Mouse (Mus musculus) midbrain, embryonic 13.5 days (tissue): Measurements from ENCODE around the gene Aknad1. TPM values are rescaled to one million over a fixed set of nuclear protein-coding genes. Genes with fewer than 3 reads are reported as not detected.

Experiments used
- ATAC-seq: fragments of 200-750 bp; cut with Nextera tagmentation; 2 replicates; pipeline ENCODE4 v1.8.0; 2017; ENCODE audit warnings: mild to moderate bottlenecking, moderate TSS enrichment, moderate library complexity
- H3K27ac ChIP-seq: fragments of 300-500 bp; sonication (generic); 2 replicates; pipeline ENCODE4 v1.5.1; 2015; ENCODE audit warnings: inconsistent platforms, mild to moderate bottlenecking, moderate library complexity
- H3K27me3 ChIP-seq: fragments of 300-500 bp; sonication (generic); 2 replicates; pipeline ENCODE4 v1.6.1; 2015; ENCODE audit warnings: mild to moderate bottlenecking, inconsistent platforms
- H3K36me3 ChIP-seq: fragments of 300-500 bp; sonication (generic); 2 replicates; pipeline ENCODE4 v1.6.1; 2015; ENCODE audit warnings: mild to moderate bottlenecking, inconsistent platforms
- H3K4me1 ChIP-seq: fragments of 300-500 bp; sonication (generic); replicated peaks from 2 replicates; pipeline ENCODE4 v1.6.1; 2015; ENCODE audit warnings: inconsistent platforms
- H3K4me2 ChIP-seq: fragments of 300-500 bp; sonication (generic); replicated peaks from 2 replicates; pipeline ENCODE4 v1.6.1; 2015; ENCODE audit warnings: moderate library complexity, mild to moderate bottlenecking, inconsistent platforms
- H3K4me3 ChIP-seq: fragments of 300-500 bp; sonication (generic); replicated peaks from 2 replicates; pipeline ENCODE4 v1.5.1; 2015; ENCODE audit warnings: mild to moderate bottlenecking, inconsistent platforms
- H3K9ac ChIP-seq: fragments of 300-500 bp; sonication (generic); replicated peaks from 2 replicates; pipeline ENCODE4 v1.6.1; 2015; ENCODE audit warnings: mild to moderate bottlenecking, inconsistent platforms
- H3K9me3 ChIP-seq: fragments of 300-500 bp; sonication (generic); 2 replicates; pipeline ENCODE4 v1.6.1; 2016; ENCODE audit warnings: mild to moderate bottlenecking, inconsistent platforms
- WGBS: fragments of 180-500 bp; shearing (Covaris S2); methylation state at CpG from one replicate; pipeline ENCODE4 v1.1.7; 2015; 5-methylcytosine and 5-hydroxymethylcytosine counted together
- polyA plus RNA-seq: library from polyadenylated mRNA; unstranded; fragments of >200 nt; fragmentation: Nextera tagmentation; extraction: Ambion mirVana; gene quantifications from 2 replicates; pipeline ENCODE4 v1.2.1, GENCODE M21; 2015

Aknad1 gene
- polyA plus RNA-seq, 1 experiment from 2014 or later = not detected

DNA sequence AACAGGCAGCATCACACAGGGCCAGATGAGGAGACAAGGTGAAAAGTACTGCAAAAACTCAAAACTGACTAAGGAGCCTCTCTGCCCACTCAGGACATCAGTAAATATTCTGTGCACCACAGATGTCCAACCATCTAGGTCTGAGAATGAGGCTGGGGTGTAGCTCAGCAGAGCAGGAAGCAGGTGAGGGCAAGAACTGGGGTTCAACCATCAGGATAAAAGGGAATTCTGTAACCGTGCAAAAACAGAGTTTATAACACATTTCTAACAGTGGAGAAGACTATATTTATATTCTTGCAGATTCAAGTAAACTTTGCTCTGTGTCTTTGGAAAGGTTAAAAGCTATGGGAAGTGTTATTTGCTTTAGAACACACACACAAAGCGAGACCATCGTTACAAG, 19.7 kb upstream of the Aknad1 start:
- no peak overlapping the region for H3K4me3 ChIP-seq

DNA sequence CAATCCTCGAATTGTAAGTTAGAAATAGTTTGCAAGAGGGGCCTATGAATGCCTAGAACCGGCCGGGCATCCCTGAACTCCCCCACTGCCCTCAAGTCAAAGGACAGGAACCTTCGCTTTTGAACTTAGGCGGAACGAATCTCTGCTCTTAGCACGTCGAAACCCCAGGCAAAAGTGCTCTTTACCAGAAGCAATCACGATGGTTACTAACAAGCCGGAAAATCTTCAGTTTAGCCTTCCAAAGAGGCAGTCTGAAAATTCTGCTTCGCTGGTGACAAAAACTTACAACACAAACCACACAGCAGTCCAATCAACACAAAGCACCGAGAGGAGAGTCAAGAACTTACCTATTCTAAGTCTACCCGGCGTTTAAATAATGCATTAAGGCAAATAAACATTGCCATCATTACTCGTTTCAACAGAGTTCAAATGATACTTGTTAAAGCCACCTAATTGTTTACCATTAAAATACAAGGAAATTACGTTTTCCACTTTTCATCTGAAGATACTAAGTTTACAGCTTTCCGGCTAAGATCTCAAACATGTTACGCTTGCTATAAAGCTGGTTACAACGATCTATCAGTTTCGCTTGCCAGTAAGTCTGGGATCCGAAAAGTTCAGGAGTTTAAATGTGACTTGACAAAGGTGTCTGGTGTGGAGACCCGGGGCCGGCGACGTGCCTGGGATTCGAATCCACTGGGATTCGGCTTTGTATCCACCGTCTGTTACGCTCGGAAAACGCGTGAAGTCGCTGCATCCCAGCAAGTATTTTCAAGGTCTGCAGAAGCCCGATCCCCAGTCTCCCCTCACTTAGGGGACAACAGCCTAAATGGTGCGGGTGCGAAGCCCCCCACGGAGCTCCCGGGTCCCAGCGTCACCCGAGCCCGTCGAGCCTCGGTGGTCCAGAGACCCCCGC, 18.1 kb upstream of the Aknad1 start:
- ATAC-seq = no peak
- H3K4me3 ChIP-seq = peak overlapping the region; percentile 78

More for the DNA sequence above, 19.7 kb upstream of the Aknad1 start:
- peak overlapping the region; percentile 64; the same call in 1 of the 2 replicates for H3K4me2 ChIP-seq
- no peak overlapping the region for H3K27ac ChIP-seq
- H3K4me1 ChIP-seq = peaks cover 27% of the 10 kb centered on the region
- H3K36me3 ChIP-seq = no peaks in the 10 kb centered on the region
- 86% methylated on average over 3 of the region's 3 CpGs for WGBS
- H3K9me3 ChIP-seq = no peaks in the 10 kb centered on the region
- H3K9ac ChIP-seq = no peak overlapping the region
- ATAC-seq = no peak
- H3K27me3 ChIP-seq = no peaks in the 10 kb centered on the region

DNA sequence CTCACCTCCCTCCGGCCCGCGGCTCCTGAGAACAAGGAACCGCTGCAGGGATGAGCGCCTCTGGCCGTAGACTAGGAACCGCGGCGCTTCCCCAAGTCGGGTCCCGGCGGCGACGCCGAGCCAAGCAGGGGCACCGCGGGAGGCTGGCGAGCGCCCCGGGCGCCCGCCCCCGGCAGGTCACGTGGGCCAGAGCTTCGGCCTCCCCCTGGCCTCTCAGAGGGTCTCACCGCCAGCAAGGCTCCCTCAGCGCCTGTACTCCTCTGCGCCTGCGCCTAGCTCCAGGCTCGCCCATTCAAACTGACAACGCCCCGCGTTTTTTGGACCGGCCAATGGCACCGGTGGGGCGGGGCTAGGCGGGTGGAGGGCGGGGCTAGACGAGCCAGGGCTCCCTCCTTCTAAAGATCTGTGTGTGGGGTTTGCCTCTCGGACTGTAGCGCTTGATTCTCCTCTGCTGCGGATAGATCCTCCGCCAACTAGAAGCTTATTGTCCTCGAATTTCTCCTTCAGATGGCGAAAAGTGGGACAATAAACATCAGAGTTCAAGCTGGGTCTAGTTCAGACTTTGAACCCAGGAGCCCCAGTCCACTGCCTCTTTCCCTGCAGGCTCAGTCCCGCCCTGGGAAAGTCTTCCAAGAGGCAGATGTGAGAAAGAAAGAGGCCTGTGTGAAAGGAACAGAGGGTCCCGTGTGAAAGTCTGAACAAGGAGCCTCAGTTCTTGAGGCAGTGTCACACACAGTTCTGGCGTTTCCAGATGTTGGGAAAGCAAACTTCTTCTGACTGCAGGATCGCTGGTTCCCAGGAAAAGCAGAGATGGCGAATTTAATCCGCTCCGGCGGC, 17.2 kb upstream of the Aknad1 start, which contains the start of gene Gpsm2:
Gene Gpsm2 (minus strand): TSS at position 274 of the 837 bp plus-strand sequence.
- Histone ChIP-seq H3K27me3 (no peaks in the 10 kb centered on the region), H3K9ac (peak within 1 kb of the TSS; percentile 82), H3K36me3 (no peaks in the 10 kb centered on the region), H3K4me2 (peak within 1 kb of the TSS; percentile 64), H3K9me3 (no peaks in the 10 kb centered on the region), H3K4me1 (peaks cover 27% of the 10 kb centered on the region), H3K4me3 (peak within 1 kb of the TSS; percentile 78), H3K27ac (peak within 1 kb of the TSS; percentile 89)
- ATAC-seq = peak; percentile 99
- under 1% methylated on average over 53 of the region's 53 CpGs for WGBS

More for the DNA sequence above, 18.1 kb upstream of the Aknad1 start:
- Histone ChIP-seq H3K9me3 (no peaks in the 10 kb centered on the region), H3K9ac (peak overlapping the region; percentile 82), H3K27me3 (no peaks in the 10 kb centered on the region), H3K27ac (peak overlapping the region; percentile 89), H3K4me1 (peaks cover 27% of the 10 kb centered on the region), H3K36me3 (no peaks in the 10 kb centered on the region), H3K4me2 (peak overlapping the region; percentile 64)
- under 1% methylated on average over 44 of the region's 44 CpGs for WGBS

GRCm38 (mm10) chr3:108726413-108726812, 13.0 kb upstream of the Aknad1 start:
- no peaks in the 10 kb centered on the region for H3K36me3 ChIP-seq
- H3K27ac ChIP-seq = no peak overlapping the region
- H3K4me3 ChIP-seq = no peak overlapping the region
- peaks cover 8% of the 10 kb centered on the region for H3K4me1 ChIP-seq
- H3K27me3 ChIP-seq = no peaks in the 10 kb centered on the region
- H3K9ac ChIP-seq = no peak overlapping the region
- ATAC-seq = no peak
- no peaks in the 10 kb centered on the region for H3K9me3 ChIP-seq
- WGBS = 94% methylated on average over 7 of the region's 7 CpGs
- H3K4me2 ChIP-seq = no peak overlapping the region

DNA sequence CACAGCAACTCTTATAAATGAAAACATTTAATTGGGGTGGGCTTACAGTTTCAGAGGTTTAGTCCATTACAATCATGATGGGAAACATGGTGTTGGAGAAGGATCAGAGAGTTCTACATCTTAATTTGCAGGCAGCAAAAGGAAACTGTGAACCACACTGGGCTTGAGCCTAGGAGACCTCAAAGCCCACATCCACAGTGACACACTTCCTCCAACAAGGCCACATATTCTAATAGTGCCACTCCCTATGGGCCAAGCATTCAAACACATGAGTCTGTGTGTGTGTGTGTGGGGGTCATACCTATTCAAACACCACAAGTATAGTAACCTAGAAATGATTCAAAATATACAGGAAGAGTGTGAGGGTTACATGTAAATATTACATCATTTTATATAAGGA, 12.1 kb upstream of the Aknad1 start:
- H3K9ac ChIP-seq = no peak overlapping the region
- no peak overlapping the region for H3K4me3 ChIP-seq
- no peak for ATAC-seq
- H3K4me2 ChIP-seq = no peak overlapping the region
- no peak overlapping the region for H3K27ac ChIP-seq
- H3K9me3 ChIP-seq = no peaks in the 10 kb centered on the region
- H3K4me1 ChIP-seq = peaks cover 8% of the 10 kb centered on the region
- no peaks in the 10 kb centered on the region for H3K36me3 ChIP-seq
- H3K27me3 ChIP-seq = no peaks in the 10 kb centered on the region

DNA sequence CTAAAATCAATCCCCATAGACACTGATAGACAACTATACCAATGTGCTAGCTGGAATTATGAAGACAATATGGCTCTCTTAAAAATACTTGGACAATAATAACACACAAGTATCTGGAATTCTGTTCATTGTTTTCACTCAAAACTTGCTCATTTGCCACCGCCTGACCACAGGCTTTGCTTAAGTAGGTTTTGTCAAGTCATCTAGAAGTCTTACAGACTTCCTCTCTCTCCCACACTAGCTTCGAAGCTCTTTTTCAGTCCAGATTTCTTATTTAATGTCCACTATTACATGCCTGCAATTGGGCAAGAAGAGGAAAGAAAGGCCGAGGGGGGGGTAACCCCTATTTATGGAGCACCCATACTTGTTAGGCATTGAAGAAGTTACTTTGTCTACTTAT, 11.7 kb upstream of the Aknad1 start:
- Histone ChIP-seq H3K27ac (no peak overlapping the region), H3K9ac (no peak overlapping the region), H3K36me3 (no peaks in the 10 kb centered on the region), H3K4me3 (no peak overlapping the region), H3K4me2 (no peak overlapping the region), H3K27me3 (no peaks in the 10 kb centered on the region), H3K4me1 (peaks cover 4% of the 10 kb centered on the region), H3K9me3 (no peaks in the 10 kb centered on the region)
- WGBS = 87% methylated on average over 3 of the region's 3 CpGs
- ATAC-seq = no peak

DNA sequence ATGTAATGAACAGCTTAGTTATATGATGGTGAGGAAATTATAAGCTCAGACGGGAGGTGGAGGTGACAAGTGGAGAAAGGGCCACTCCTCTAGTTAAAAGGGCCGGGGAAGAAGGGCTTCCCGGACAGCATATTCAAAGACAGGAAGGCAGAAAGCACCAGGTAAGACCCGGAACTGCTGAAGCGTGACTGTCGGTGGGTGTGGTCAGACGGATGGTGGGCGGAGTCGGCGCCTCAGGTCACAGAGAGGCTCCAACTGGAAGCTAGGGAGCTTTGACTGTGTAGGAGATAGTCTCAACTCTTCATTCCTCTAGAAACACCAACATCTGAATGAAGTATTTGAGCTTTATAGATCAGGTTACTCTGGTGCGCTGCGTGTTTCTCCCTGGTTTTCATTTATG, 9.1 kb upstream of the Aknad1 start:
- ATAC-seq = no peak
- no peaks in the 10 kb centered on the region for H3K36me3 ChIP-seq
- no peak overlapping the region for H3K4me3 ChIP-seq
- H3K9me3 ChIP-seq = no peaks in the 10 kb centered on the region
- no peak overlapping the region for H3K9ac ChIP-seq
- no peaks in the 10 kb centered on the region for H3K27me3 ChIP-seq
- 48% methylated on average over 12 of the region's 12 CpGs for WGBS
- no peak overlapping the region for H3K4me2 ChIP-seq
- no peaks in the 10 kb centered on the region for H3K4me1 ChIP-seq
- no peak overlapping the region for H3K27ac ChIP-seq

GRCm38 (mm10) chr3:108737761-108738160, 1.7 kb upstream of the Aknad1 start:
- Histone ChIP-seq H3K9me3 (no peaks in the 10 kb centered on the region), H3K27ac (no peak overlapping the region), H3K9ac (no peak overlapping the region), H3K27me3 (no peaks in the 10 kb centered on the region), H3K4me2 (no peak overlapping the region), H3K36me3 (no peaks in the 10 kb centered on the region), H3K4me3 (no peak overlapping the region), H3K4me1 (no peaks in the 10 kb centered on the region)
- WGBS = 86% methylated on average over 3 of the region's 3 CpGs
- no peak for ATAC-seq

GRCm38 (mm10) chr3:108744060-108744459, 4.6 kb downstream of the Aknad1 start:
- Histone ChIP-seq H3K9me3 (no peaks in the 10 kb centered on the region), H3K4me3 (no peak overlapping the region), H3K27me3 (no peaks in the 10 kb centered on the region), H3K4me2 (no peak overlapping the region), H3K36me3 (no peaks in the 10 kb centered on the region), H3K4me1 (no peaks in the 10 kb centered on the region), H3K9ac (no peak overlapping the region), H3K27ac (no peak overlapping the region)
- ATAC-seq = no peak
- WGBS = 87% methylated on average over 4 of the region's 4 CpGs

- no peak overlapping the region for H3K4me3 ChIP-seq
Observed at GRCm38 (mm10) chr3:108751061-108751460, 11.6 kb downstream of the Aknad1 start.

GRCm38 (mm10) chr3:108751691-108752090, 12.2 kb downstream of the Aknad1 start:
- no peak for ATAC-seq
- Histone ChIP-seq H3K4me3 (no peak overlapping the region), H3K4me1 (no peaks in the 10 kb centered on the region), H3K9me3 (no peaks in the 10 kb centered on the region), H3K36me3 (no peaks in the 10 kb centered on the region), H3K4me2 (no peak overlapping the region), H3K27ac (no peak overlapping the region), H3K9ac (no peak overlapping the region), H3K27me3 (no peaks in the 10 kb centered on the region)
- WGBS = 88% methylated on average over 6 of the region's 6 CpGs

More at GRCm38 (mm10) chr3:108751061-108751460, 11.6 kb downstream of the Aknad1 start:
- no peak overlapping the region for H3K27ac ChIP-seq
- H3K4me1 ChIP-seq = no peaks in the 10 kb centered on the region
- no peak overlapping the region for H3K9ac ChIP-seq
- H3K4me2 ChIP-seq = no peak overlapping the region
- H3K27me3 ChIP-seq = no peaks in the 10 kb centered on the region
- no peak for ATAC-seq
- 83% methylated on average over 6 of the region's 6 CpGs for WGBS
- no peaks in the 10 kb centered on the region for H3K36me3 ChIP-seq
- H3K9me3 ChIP-seq = no peaks in the 10 kb centered on the region

GRCm38 (mm10) chr3:108754541-108754940, 15.1 kb downstream of the Aknad1 start:
- Histone ChIP-seq H3K4me1 (no peaks in the 10 kb centered on the region), H3K9me3 (no peaks in the 10 kb centered on the region), H3K36me3 (no peaks in the 10 kb centered on the region), H3K4me3 (no peak overlapping the region), H3K27me3 (no peaks in the 10 kb centered on the region), H3K4me2 (no peak overlapping the region), H3K27ac (no peak overlapping the region), H3K9ac (no peak overlapping the region)
- WGBS = 89% methylated on average over 1 of the region's 1 CpGs
- no peak for ATAC-seq
